Mouse (Mus musculus) spleen, adult 2 months (tissue): ENCODE measurements around the gene Fxyd5.

Experiments used
- CTCF ChIP-seq: fragments of 200-500 bp; IDR thresholded peaks from 2 replicates; pipeline ENCODE4 v1.5.1; 2011; ENCODE audit warnings: mild to moderate bottlenecking, inconsistent platforms; ENCODE audit not compliant: insufficient read depth, insufficient read length, insufficient replicate concordance; ENCODE audit errors: extremely low read depth
- POLR2A ChIP-seq: fragments of 200-500 bp; IDR thresholded peaks from 2 replicates; pipeline ENCODE4 v1.6.1; 2011; ENCODE audit warnings: low read depth, low read length, inconsistent platforms

GRCm38 (mm10) chr7:31059919-31060620 lies 17.8 kb upstream of the Fxyd5 start:
- TF ChIP-seq POLR2A: no peak
- TF ChIP-seq CTCF: no peak
